Mouse (Mus musculus) kidney, postnatal 25 days (tissue): Measurements from ENCODE around the gene Kat5.

Experiments
- DNase-seq, 2 experiments: peaks; one replicate each; pipeline ENCODE4 v3.0.0; 2021; ENCODE audit warnings: mixed read lengths in 2 of 2

Gene Kat5

GRCm38 (mm10) chr19:5625311-5625710 lies 15.3 kb upstream of the Kat5 start:
- no peak for DNase-seq

- no peak for DNase-seq
Measured at GRCm38 (mm10) chr19:5621884-5622283, 11.8 kb upstream of the Kat5 start.

GRCm38 (mm10) chr19:5620007-5620406 lies 10.0 kb upstream of the Kat5 start:
- no peak for DNase-seq

- no peak for DNase-seq
Measured at GRCm38 (mm10) chr19:5614953-5615352, 4.9 kb upstream of the Kat5 start.

- no peak for DNase-seq
Measured at GRCm38 (mm10) chr19:5612762-5613411, 2.9 kb upstream of the Kat5 start.

- DNase-seq: no peak
Measured at GRCm38 (mm10) chr19:5611973-5612372, 1.9 kb upstream of the Kat5 start.

- DNase-seq: no peak
Measured at GRCm38 (mm10) chr19:5609171-5609546, 878 bp downstream of the Kat5 start.

- no peak for DNase-seq
Measured at GRCm38 (mm10) chr19:5608707-5609106, 1.3 kb downstream of the Kat5 start.

GRCm38 (mm10) chr19:5607705-5608410 lies 2.2 kb downstream of the Kat5 start:
- no peak for DNase-seq

GRCm38 (mm10) chr19:5606196-5606595 lies 3.8 kb downstream of the Kat5 start:
- DNase-seq: no peak

GRCm38 (mm10) chr19:5605126-5605525 lies 4.9 kb downstream of the Kat5 start:
- no peak for DNase-seq

GRCm38 (mm10) chr19:5603664-5604063 lies 6.4 kb downstream of the Kat5 start:
- DNase-seq: no peak

GRCm38 (mm10) chr19:5601752-5602541 lies 8.1 kb downstream of the Kat5 start, which contains the start of gene Rnaseh2c:
Gene Rnaseh2c (plus strand): TSS chr19:5601873.
- peak; percentile 79 to 89 for DNase-seq

- no peak for DNase-seq
Measured at GRCm38 (mm10) chr19:5599224-5599623, 10.8 kb downstream of the Kat5 start.

GRCm38 (mm10) chr19:5591888-5592287 lies 18.1 kb downstream of the Kat5 start:
- DNase-seq: no peak

GRCm38 (mm10) chr19:5589159-5589558 lies 20.9 kb downstream of the Kat5 start:
- DNase-seq: no peak

GRCm38 (mm10) chr19:5581995-5582394 lies 28.0 kb downstream of the Kat5 start:
- DNase-seq: no peak

- no peak for DNase-seq
Measured at GRCm38 (mm10) chr19:5580776-5581175, 29.3 kb downstream of the Kat5 start.

- no peak for DNase-seq
Measured at GRCm38 (mm10) chr19:5579971-5580370, 30.1 kb downstream of the Kat5 start.

GRCm38 (mm10) chr19:5575336-5575735 lies 34.7 kb downstream of the Kat5 start:
- no peak for DNase-seq

- peak; percentile 61 to 79 for DNase-seq
Measured at GRCm38 (mm10) chr19:5572331-5573125, 37.5 kb downstream of the Kat5 start.

- peak; percentile 24 to 65 for DNase-seq
Measured at GRCm38 (mm10) chr19:5571831-5572230, 38.2 kb downstream of the Kat5 start.
